Mouse (Mus musculus) midbrain, postnatal 0 days (tissue): Measurements from ENCODE around the gene Map3k3. TPM values are rescaled to one million over a fixed set of nuclear protein-coding genes. Genes with fewer than 3 reads are reported as not detected.

Experiments
- ATAC-seq: fragments of 200-750 bp; cut with Nextera tagmentation; 2 replicates; pipeline ENCODE4 v1.8.0; 2017; ENCODE audit warnings: moderate number of reproducible peaks, mild to moderate bottlenecking, moderate TSS enrichment, moderate library complexity; ENCODE audit not compliant: low FRiP score
- DNase-seq: peaks from one replicate; pipeline ENCODE4 v3.0.0-alpha.2; 2015; ENCODE audit warnings: low spot score
- H3K27ac ChIP-seq: fragments of 300-500 bp; sonication (generic); 2 replicates; pipeline ENCODE4 v1.5.1; 2014; ENCODE audit warnings: low read depth, mild to moderate bottlenecking, low read length, mixed read lengths
- H3K27me3 ChIP-seq: fragments of 300-500 bp; sonication (generic); 2 replicates; pipeline ENCODE4 v1.6.1; 2014; ENCODE audit warnings: low read length, control low read depth, mixed read lengths; ENCODE audit not compliant: insufficient read depth
- H3K36me3 ChIP-seq: fragments of 300-500 bp; sonication (generic); 2 replicates; pipeline ENCODE4 v1.6.1; 2014; ENCODE audit warnings: low read length, control low read depth, mixed read lengths; ENCODE audit not compliant: insufficient read depth
- H3K4me1 ChIP-seq: fragments of 300-500 bp; sonication (generic); 2 replicates; pipeline ENCODE4 v1.6.1; 2014; ENCODE audit warnings: mild to moderate bottlenecking, control low read depth, antibody characterized with exemption, low read length, mixed read lengths; ENCODE audit not compliant: insufficient read depth
- H3K4me2 ChIP-seq: fragments of 300-500 bp; sonication (generic); 2 replicates; pipeline ENCODE4 v1.6.1; 2014; ENCODE audit warnings: low read depth, mild to moderate bottlenecking, low read length, mixed read lengths; ENCODE audit not compliant: poor library complexity, severe bottlenecking
- H3K4me3 ChIP-seq: fragments of 300-500 bp; sonication (generic); 2 replicates; pipeline ENCODE4 v1.5.1; 2014; ENCODE audit warnings: low read depth, mild to moderate bottlenecking, low read length, moderate library complexity
- H3K9ac ChIP-seq: fragments of 300-500 bp; sonication (generic); replicated peaks from 2 replicates; pipeline ENCODE4 v1.6.1; 2014; ENCODE audit warnings: mild to moderate bottlenecking, low read length, moderate library complexity, mixed read lengths; ENCODE audit not compliant: poor library complexity, severe bottlenecking
- H3K9me3 ChIP-seq: fragments of 300-500 bp; sonication (generic); 2 replicates; pipeline ENCODE4 v1.6.1; 2016; ENCODE audit warnings: low read length, control low read depth
- CTCF ChIP-seq: IDR thresholded peaks from 2 replicates; pipeline ENCODE4 v1.5.1; 2016; ENCODE audit warnings: antibody characterized with exemption, mild to moderate bottlenecking
- WGBS: fragments of 180-500 bp; shearing (Covaris S2); extraction: QIAGEN DNeasy Blood & Tissue Kit; methylation state at CpG from one replicate; pipeline ENCODE4 v1.1.7; 2014; 5-methylcytosine and 5-hydroxymethylcytosine counted together
- polyA plus RNA-seq: library from polyadenylated mRNA; unstranded; fragments of >200 nt; fragmentation: Nextera tagmentation; extraction: Ambion mirVana; gene quantifications from 2 replicates; pipeline ENCODE4 v1.2.1, GENCODE M21; 2015
- total RNA-seq: library from RNA; depleted of rRNA; stranded (reverse); fragments of >200 nt; gene quantifications from 2 replicates; pipeline ENCODE4 v1.2.3, GENCODE M21; 2014

The Map3k3 gene
- total and polyA plus RNA-seq, 2 experiments from 2014 or later, result 9.2 to 26.4 TPM

DNA sequence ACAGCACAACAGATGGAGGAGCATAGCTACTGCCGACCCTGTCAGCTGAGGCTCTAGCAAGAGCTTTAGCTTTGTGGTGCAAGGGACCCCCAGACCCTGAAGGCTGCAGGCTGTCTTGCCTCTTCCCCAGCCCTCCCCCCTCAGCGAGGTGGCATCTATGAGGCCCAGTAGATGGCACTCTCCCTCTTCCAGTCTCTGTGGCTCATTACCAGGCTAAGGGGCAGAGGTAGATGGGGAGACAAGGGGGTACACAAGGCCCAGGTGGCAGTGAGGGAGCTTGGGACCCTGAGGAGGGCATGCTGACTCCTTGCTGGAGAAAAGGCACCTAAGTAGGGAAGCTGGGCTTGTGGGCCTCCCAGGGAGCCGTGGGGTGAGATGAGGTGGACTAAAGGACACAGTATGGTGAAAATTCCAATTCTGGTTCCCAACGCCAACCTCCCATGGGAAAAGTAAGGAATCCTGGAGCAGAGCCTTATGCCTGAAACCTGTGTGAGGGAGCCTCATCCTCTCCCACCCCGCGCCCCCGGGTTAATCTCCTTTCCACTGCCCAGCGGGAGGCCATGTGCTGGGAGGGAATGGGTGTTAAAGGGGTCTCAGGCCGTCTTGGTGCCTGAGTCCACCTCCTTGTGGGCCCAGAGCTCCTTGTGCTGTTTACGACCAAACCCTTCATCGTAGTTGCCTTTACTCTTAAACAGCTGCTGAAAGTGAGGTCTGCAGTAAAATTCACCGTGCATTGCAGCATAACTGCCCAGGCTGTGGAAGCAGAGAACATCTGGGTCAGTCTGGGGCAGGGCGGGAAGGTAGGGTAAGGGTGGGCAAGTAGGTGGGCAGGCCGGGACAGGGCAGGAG, 73.9 kb downstream of the Map3k3 start:
- Histone ChIP-seq H3K27me3 (no peaks in the 10 kb centered on the region), H3K4me1 (peaks cover 14% of the 10 kb centered on the region; the same call in 1 of the 2 replicates), H3K9ac (peak overlapping the region; percentile 88; the same call in 1 of the 2 replicates), H3K9me3 (no peaks in the 10 kb centered on the region), H3K36me3 (peaks cover 16% of the 10 kb centered on the region), H3K4me2 (peak overlapping the region; percentile 92), H3K4me3 (peak overlapping the region; percentile 75), H3K27ac (0 out of 2 replicates have a peak overlapping the region, but pooled peaks have one; percentile 97)
- WGBS, result 54% methylated on average over 14 of the region's 14 CpGs
- ATAC-seq (no peak), DNase-seq (peak; percentile 29)
- TF ChIP-seq CTCF, result peak; percentile 66

DNA sequence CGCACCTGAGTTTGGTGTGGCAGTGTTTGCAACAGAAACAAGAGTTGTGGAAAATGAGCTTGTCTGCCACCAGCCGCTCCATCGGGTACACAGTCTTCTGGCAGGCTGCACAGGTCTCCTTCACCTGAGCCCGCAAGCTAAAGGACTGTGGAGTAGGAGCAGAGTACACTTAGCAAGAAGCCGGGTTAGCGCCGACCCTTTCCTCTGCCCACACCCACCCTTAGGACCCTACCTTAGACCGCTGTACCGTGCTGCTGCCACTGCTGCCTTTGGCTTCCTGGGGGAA, 74.5 kb downstream of the Map3k3 start:
- 41% methylated on average over 9 of the region's 9 CpGs for WGBS
- H3K36me3 ChIP-seq, result peaks cover 15% of the 10 kb centered on the region
- TF ChIP-seq CTCF, result no peak
- H3K9me3 ChIP-seq, result no peaks in the 10 kb centered on the region
- ATAC-seq, result no peak
- peak overlapping the region; percentile 75 for H3K4me3 ChIP-seq
- peak overlapping the region; percentile 92 for H3K4me2 ChIP-seq
- peaks cover 14% of the 10 kb centered on the region; the same call in 1 of the 2 replicates for H3K4me1 ChIP-seq
- no peaks in the 10 kb centered on the region for H3K27me3 ChIP-seq
- no peak for DNase-seq
- H3K9ac ChIP-seq, result peak overlapping the region; percentile 88
- peak overlapping the region; percentile 97 for H3K27ac ChIP-seq

DNA sequence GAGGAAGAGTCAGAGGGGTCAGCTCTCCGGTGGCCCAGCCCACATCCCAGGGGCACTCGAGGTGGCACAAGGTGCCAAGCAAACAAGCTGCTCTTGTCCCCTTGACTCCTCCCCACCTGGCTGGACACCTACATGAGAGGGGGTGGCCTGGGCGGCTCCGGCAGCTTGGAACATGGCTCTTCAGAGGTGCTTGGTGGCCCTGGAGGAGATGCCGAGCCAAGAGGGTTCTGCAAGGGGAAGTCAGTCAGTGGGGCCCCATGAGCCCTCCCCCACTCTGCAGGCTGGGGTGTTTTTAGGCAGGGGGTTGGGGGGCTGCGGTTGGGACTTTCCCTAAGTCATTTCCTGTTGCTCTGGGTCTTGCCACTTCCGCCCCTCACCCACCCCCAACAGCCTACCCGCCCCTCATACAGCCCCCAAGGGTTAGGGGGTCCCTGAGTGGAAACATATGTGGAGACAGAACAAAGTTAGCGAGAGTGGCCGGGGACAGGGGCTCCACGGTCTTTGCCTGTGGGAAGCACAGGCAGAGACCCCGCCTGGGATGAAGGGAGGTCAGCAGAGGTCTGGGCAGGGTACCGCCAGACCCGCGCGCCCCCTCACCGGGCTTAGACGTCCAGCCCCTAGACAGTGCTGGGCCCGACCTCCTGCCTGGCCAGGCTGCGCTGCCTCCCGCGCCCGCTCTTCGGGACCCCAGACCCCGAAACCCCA, 75.0 kb downstream of the Map3k3 start:
- 0% methylated on average over 18 of the region's 25 CpGs for WGBS
- DNase-seq, result peak; percentile 12

GRCm38 (mm10) chr11:106159921-106160840, 75.8 kb downstream of the Map3k3 start:
- peak; percentile 34; the same call in 1 of the 2 replicates for TF ChIP-seq CTCF
- H3K4me3 ChIP-seq, result peak overlapping the region; percentile 75
- WGBS, result under 1% methylated on average over 76 of the region's 106 CpGs
- peaks cover 14% of the 10 kb centered on the region; the same call in 1 of the 2 replicates for H3K4me1 ChIP-seq
- peak; percentile 62 for ATAC-seq
- DNase-seq, result peak; percentile 84
- H3K27ac ChIP-seq, result peak overlapping the region; percentile 97
- H3K9me3 ChIP-seq, result no peaks in the 10 kb centered on the region
- peak overlapping the region; percentile 92 for H3K4me2 ChIP-seq
- no peaks in the 10 kb centered on the region for H3K27me3 ChIP-seq
- peak overlapping the region; percentile 88 for H3K9ac ChIP-seq
- H3K36me3 ChIP-seq, result peaks cover 13% of the 10 kb centered on the region

More for the DNA sequence above, 75.0 kb downstream of the Map3k3 start:
- H3K4me1 ChIP-seq, result peaks cover 14% of the 10 kb centered on the region; the same call in 1 of the 2 replicates
- H3K4me2 ChIP-seq, result peak overlapping the region; percentile 92
- no peaks in the 10 kb centered on the region for H3K27me3 ChIP-seq
- H3K36me3 ChIP-seq, result peaks cover 15% of the 10 kb centered on the region
- peak; percentile 59 for ATAC-seq
- peak overlapping the region; percentile 75 for H3K4me3 ChIP-seq
- peak overlapping the region; percentile 97 for H3K27ac ChIP-seq
- peak overlapping the region; percentile 88 for H3K9ac ChIP-seq
- no peak for TF ChIP-seq CTCF
- H3K9me3 ChIP-seq, result no peaks in the 10 kb centered on the region
